Mouse (Mus musculus) urinary bladder, postnatal 4 days (tissue): Measurements from ENCODE around the gene Traf3.
A peak's percentile ranks its signal among the peaks of the same experiment; 100 is the strongest.

Experiments used
- DNase-seq, 2 experiments: peaks; one replicate each; pipeline ENCODE4 v3.0.0; 2021 to 2022; ENCODE audit warnings: low spot score in 2 of 2

Traf3 gene

GRCm38 (mm10) chr12:111250116-111250515 lies 83.9 kb downstream of the Traf3 start:
- no peak for DNase-seq

- no peak for DNase-seq
These were observed 85.1 kb downstream of the Traf3 start for GRCm38 (mm10) chr12:111251227-111251626.

- no peak for DNase-seq
These were observed 97.5 kb downstream of the Traf3 start for GRCm38 (mm10) chr12:111263650-111264049.

GRCm38 (mm10) chr12:111265212-111265611 lies 99.0 kb downstream of the Traf3 start:
- no peak for DNase-seq

- DNase-seq, result no peak
These were observed 100.4 kb downstream of the Traf3 start for GRCm38 (mm10) chr12:111266592-111266991.

GRCm38 (mm10) chr12:111267673-111268325 lies 101.6 kb downstream of the Traf3 start:
- DNase-seq, result no peak

- DNase-seq, result no peak
These were observed 104.6 kb downstream of the Traf3 start, which contains the start of gene Amn for GRCm38 (mm10) chr12:111270629-111271277. Gene Amn (plus strand): TSS chr12:111271095.

- DNase-seq, result no peak
These were observed 105.2 kb downstream of the Traf3 start for GRCm38 (mm10) chr12:111271406-111271805.

GRCm38 (mm10) chr12:111271966-111272365 lies 105.8 kb downstream of the Traf3 start:
- no peak for DNase-seq

GRCm38 (mm10) chr12:111272420-111272819 lies 106.2 kb downstream of the Traf3 start:
- peak; percentile 61 to 81 for DNase-seq

GRCm38 (mm10) chr12:111274006-111274405 lies 107.8 kb downstream of the Traf3 start:
- no peak for DNase-seq

- DNase-seq, result no peak
These were observed 108.4 kb downstream of the Traf3 start for GRCm38 (mm10) chr12:111274447-111275149.

- no peak for DNase-seq
These were observed 109.1 kb downstream of the Traf3 start for GRCm38 (mm10) chr12:111275150-111275841.

- DNase-seq, result no peak
These were observed 110.2 kb downstream of the Traf3 start for GRCm38 (mm10) chr12:111276371-111276770.

- no peak for DNase-seq
These were observed 117.4 kb downstream of the Traf3 start for GRCm38 (mm10) chr12:111283573-111283972.

- DNase-seq, result no peak
These were observed 118.4 kb downstream of the Traf3 start for GRCm38 (mm10) chr12:111284532-111284931.

GRCm38 (mm10) chr12:111293025-111293424 lies 126.9 kb downstream of the Traf3 start:
- no peak for DNase-seq

- no peak for DNase-seq
These were observed 135.3 kb downstream of the Traf3 start for GRCm38 (mm10) chr12:111301322-111302017.

GRCm38 (mm10) chr12:111302018-111302345 lies 135.8 kb downstream of the Traf3 start:
- DNase-seq, result no peak

GRCm38 (mm10) chr12:111303702-111304337 lies 137.7 kb downstream of the Traf3 start:
- DNase-seq, result no peak

- DNase-seq, result no peak
These were observed 140.7 kb downstream of the Traf3 start for GRCm38 (mm10) chr12:111306821-111307220.
